Mouse (Mus musculus) B cell, adult 67 days (primary cell): ENCODE data around the gene Sh3d21. TPM values are rescaled to one million over a fixed set of nuclear protein-coding genes. Genes with fewer than 3 reads are reported as not detected.

ENCODE experiments used
- total RNA-seq, 2 experiments: library from RNA; stranded (reverse); gene quantifications; 4 replicates each; pipeline ENCODE4 v1.2.4; 2023

Gene Sh3d21
- total RNA-seq = 1 to 10 TPM in 1 of 2 experiments, under 1 TPM in 1; 0.95 to 1.3 TPM

DNA sequence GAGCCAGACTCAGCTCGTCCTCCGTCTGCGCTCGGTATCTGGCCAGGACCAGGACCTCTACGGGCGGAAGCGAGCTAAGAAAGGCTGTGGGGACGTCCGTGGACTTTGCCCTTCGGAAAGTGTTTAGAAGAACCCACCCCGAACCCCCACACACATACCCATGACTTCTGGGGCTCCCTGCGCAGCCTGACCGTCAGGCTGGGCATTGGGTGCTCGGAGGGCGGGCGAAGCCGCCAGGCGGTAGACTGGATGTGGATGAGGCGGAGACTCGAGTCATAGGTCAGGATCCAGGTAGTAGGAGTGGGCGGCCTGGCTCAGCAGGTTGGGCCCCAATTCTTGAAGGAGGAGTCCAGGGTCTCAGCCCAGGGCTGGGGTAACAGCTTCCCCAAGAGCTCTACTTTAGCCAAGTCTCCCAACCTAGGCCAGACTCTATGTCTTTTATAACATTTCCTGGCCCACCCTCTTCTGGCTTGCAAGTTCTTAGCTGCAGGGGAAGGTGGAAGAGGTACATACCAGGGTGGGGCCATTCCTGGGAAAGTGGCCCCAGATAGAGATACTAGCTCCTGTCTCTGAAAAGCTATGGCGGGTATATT, at the start of gene Sh3d21:
Gene Sh3d21 (minus strand): TSS at position 425 of the 593 bp plus-strand sequence.

DNA sequence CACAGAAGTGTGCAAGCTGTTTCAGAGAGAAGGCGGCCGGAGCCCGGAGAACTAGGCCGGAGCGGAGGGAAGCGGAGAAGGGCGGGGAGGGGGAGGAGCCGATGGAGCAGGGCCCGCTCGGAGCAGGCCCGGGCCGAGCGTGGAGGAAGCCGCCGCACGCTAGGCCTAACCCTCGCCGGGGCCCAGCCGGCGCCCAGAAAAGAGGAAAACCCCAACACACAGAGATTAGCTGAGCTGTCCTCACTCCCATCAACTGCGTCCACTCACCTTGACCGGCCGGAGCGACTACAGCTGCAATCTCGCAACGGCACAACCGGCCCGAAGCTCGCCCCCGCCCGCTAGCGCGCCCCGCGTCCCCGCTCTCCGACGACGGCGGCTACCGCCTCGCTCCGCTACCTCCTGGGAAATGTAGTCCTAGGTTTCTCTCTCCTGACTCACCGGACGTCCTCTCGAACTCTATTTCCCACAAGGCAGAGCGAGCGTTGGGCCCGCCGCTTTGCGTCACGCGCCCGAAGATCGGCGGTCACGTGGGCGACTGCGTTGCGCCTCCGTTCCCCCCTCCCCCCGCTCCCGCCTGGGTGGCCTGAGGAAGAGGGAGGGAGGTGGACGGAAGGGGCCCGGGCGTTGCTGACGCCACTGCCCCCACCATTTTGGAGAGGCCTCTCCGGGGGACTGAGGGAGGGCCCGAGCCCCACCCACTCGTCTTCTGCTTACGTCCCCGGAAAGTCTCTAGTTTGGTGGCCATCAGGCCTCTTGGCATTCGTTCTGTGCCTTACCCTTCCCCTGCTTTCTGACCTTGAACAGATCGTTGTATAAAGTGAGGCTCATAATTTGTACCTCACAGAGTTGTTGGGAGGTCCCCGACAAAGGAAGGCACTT, 39.3 kb upstream of the Sh3d21 start, which contains the start of gene Thrap3:
Gene Thrap3 (minus strand): TSS at position 458 of the 879 bp plus-strand sequence.

DNA sequence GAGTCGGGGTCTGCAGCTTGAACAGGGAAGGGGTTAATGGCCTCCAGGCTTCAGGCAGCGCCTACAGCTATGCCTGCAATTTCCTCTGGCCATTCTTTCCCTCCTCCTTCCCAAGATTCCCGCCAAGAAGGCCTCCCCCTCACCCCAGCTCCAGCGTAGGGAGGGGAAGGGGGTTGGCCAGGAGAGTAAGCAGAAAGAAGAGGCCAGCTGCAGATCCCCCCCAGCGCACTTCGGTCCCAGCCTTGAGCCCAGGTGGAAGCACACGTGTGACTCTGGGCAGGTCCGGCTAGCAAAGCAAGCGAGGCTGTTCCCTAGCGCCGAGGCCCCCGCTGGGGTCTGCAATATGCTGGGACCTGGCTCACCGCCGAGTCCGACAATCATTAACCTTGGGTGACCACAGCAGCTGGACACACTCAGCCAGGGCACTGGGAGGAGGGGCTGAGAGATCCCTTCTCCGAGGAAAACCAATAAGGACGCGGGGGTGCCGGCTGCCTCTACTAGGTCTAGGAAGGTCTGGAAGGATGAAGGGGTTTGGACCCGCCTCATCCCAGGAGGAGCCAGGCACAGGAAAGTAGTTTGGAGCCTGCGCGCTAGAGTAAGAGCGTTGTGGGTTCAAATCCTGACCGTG, 15.6 kb downstream of the Sh3d21 start, which contains the start of gene Eva1b:
Gene Eva1b (plus strand): TSS at position 212 of the 628 bp plus-strand sequence.

DNA sequence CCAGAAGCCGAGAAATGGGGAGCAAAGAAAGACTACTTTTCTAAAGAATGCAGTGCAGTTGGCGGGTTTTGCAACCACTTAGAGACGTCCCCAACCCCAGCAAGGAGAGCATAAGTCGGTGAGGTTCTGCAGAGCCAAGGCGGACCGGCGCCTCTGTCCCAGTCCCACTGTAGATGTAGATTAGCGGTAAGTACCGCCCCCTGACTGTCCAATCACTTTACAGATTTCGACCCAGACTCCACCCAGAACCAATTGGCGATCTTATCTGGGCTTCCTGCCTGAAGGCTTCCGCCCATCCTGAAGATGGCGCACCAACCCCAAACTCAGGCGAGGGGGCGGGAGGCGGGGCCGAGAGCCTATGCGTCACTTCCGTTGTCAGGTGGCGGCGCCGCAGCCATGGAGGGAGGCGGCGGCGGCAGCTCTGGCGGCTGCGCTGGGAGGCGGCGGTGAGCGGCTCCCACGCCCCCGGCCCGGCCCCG, 59.7 kb downstream of the Sh3d21 start, which contains the start of gene Stk40:
Gene Stk40 (plus strand): TSS at position 368 of the 479 bp plus-strand sequence.

Other genes starting within 250 kb of the Sh3d21 start
- 1 to 10 TPM in 1 of 2 experiments, under 1 TPM in 1; 0.62 to 2.0 TPM for gene Csf3r, start 138.9 kb downstream of the Sh3d21 start, total RNA-seq
- 10 to 100 TPM; 45.5 to 48.2 TPM for gene Mrps15, start 116.6 kb downstream of the Sh3d21 start, total RNA-seq
- gene Oscp1, start 104.9 kb downstream of the Sh3d21 start, total RNA-seq = under 1 TPM in 1 of 2 experiments, not detected in 1; 0.15 TPM
- gene Lsm10, start 66.9 kb downstream of the Sh3d21 start, total RNA-seq = 10 to 100 TPM; 17.1 to 19.2 TPM
- 10 to 100 TPM; 37.0 to 42.5 TPM for gene Stk40, start 59.5 kb downstream of the Sh3d21 start, total RNA-seq
- 1 to 10 TPM; 4.4 to 5.0 TPM for gene Eva1b, start 15.7 kb downstream of the Sh3d21 start, total RNA-seq
- 100 to 1,000 TPM; 542 to 583 TPM for gene Thrap3, start 39.3 kb upstream of the Sh3d21 start, total RNA-seq
- 10 to 100 TPM; 42.4 to 50.6 TPM for gene Map7d1, start 92.9 kb upstream of the Sh3d21 start, total RNA-seq
- gene Trappc3, start 98.8 kb upstream of the Sh3d21 start, total RNA-seq = 10 to 100 TPM; 32.8 to 49.4 TPM
- not detected for gene Col8a2, start 123.3 kb upstream of the Sh3d21 start, total RNA-seq
- gene Adprhl2, start 158.2 kb upstream of the Sh3d21 start, total RNA-seq = 10 to 100 TPM; 43.8 to 47.9 TPM
- 1 to 10 TPM in 1 of 2 experiments, not detected in 1; 1.1 TPM for gene Tekt2, start 162.2 kb upstream of the Sh3d21 start, total RNA-seq